Mouse (Mus musculus) monocyte, adult 5-6 weeks (primary cell): ENCODE data around the gene Ap4b1. TPM values are rescaled to one million over a fixed set of nuclear protein-coding genes. Genes with fewer than 3 reads are reported as not detected.
"Not testable (repeated sequence)": the region's sequence is repeated elsewhere in the genome, so short reads cannot be mapped to it uniquely, and the experiment has no call there.

ENCODE experiments used
- ATAC-seq: fragments of 153-309, 156-312 bp; replicated peaks from 2 replicates; pipeline ENCODE4 v1.8.0; 2017; ENCODE audit warnings: mild to moderate bottlenecking; ENCODE audit not compliant: low TSS enrichment, insufficient number of reproducible peaks, severe bottlenecking, poor library complexity, low FRiP score
- total RNA-seq: library from RNA; stranded (forward); fragments of 200-1000, 200-491, 200-594 nt; gene quantifications from 3 replicates; pipeline ENCODE4 v1.2.3, GENCODE M21; 2017

The Ap4b1 gene
- total RNA-seq, 1 experiment from 2014 or later = 26.6 TPM

DNA sequence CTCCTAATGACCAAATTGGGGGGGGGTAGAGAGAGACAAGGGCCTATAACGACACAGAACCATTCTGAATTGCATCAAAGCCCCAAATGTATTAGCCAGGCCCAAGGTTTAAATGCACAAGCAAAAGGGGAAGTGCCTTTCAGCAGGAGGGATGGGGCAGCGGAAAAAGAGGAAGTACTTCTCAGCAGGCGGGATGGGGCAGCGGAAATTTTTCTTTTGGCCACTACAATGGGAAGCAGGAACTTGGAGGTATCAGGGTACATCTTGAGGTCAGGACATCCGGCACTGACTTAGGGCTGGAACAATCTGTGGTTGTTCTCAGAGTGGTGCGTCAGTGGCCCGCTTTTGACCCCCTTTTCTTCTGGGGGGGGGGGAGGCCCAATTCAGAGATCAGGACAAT, 31.6 kb downstream of the Ap4b1 start:
- ATAC-seq = not testable (repeated sequence)

DNA sequence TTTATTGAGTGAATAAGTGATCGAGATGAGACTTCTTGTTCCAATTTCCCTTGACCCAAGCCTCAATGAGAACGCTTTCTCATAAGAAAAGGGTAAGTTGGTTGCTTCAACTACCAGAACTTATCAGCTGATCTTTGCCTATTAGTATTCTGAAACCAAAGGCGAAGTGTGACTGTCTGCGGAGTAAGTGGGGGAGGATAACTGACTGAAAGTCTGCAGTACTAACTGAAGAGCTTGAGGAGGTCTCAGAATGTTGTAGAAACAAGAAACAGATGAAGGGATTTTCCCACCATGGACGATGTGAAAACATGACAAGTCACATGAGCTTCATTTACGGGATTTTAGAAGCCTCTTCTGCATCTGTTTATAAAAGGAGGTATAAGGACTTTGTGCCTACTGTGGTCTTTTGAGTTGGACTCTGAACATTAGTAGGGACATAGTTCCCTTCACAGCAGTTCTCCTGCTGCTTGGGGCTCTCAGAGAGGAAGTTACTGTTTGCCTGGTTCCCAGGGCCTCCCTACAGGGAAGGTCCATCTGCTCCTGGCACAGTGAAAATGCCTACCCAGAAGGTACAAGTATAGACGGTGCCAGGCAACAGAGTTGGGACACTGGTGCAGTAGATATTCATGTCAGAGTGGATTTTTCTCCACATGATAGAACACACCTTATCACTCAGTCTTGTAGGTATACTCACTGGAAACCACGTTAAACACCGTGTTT, 41.5 kb downstream of the Ap4b1 start:
- 0 out of 2 replicates have a peak, but pooled peaks have one; percentile 24 for ATAC-seq

DNA sequence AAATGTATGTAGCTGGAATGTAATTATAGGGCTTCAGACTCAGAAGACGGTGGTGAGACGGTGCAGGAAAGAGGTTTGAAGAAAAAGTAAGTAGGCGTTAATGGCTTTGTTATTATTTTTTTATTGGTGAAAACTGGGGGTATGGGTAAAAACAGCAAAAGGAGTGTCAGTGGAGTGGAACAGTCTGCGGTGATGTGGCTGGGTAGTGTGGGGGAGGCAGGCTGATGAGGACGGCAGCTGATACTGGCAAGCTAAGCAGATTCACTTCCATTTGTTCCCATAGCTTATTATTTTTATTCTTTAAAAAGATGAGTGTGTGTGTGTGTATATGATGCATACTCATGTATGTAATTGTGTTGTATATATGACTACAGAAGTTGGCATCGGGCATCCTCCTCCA, 42.2 kb downstream of the Ap4b1 start:
- no peak for ATAC-seq

DNA sequence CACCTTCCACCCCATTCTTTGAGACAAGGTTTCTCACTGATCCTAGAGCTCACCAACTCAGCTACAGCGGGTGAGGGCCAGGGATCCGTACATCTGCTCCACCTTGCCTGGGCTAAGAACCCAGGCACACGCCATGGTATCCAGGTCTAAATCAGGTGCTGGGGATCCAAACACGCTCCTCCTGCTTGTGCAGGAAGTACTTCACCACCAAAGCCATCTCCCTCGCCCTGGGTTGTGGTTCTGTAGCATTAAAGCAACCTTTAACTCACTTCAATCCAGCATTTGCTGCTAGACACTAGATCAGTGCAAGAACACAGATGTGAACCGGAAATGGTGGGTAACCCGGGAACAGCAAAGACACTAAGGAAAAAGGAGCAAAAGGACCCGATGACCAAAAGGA, 42.6 kb downstream of the Ap4b1 start:
- no peak for ATAC-seq

DNA sequence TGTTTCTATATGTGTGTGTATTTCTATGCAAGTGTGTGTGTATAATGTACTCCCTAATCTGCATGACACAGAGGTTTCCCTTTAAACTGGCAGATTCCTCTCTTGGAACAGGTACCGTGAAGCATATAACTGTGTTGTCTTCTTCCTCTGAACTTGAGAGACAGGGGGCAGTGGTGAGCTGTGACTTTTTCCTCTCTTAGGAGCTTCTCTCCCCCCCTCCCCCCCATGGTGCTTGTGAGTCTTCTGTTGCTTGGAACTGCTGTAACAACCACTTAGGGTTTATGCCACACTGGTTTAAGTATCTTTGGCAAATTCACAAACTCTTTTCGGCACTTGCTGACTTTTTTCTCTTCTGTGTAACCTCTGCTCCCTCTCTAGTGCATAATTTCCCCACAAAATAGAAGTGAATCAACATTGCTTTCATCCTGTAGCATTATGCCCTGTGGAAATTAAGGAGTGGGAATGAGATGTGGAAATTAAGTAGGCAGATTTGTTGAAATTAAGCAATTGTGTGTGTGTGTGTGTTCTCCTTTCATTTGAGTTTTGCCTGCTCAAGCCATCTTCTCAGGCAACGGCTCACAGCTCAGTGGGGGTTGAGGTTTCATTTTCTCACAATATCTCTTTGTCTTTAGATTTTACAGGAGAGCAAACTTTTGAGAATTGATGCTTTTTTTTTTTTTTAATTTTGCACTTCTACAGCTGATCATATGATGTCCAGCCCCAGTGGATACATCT, 43.4 kb downstream of the Ap4b1 start:
- peak; percentile 69; the same call in 1 of the 2 replicates for ATAC-seq

DNA sequence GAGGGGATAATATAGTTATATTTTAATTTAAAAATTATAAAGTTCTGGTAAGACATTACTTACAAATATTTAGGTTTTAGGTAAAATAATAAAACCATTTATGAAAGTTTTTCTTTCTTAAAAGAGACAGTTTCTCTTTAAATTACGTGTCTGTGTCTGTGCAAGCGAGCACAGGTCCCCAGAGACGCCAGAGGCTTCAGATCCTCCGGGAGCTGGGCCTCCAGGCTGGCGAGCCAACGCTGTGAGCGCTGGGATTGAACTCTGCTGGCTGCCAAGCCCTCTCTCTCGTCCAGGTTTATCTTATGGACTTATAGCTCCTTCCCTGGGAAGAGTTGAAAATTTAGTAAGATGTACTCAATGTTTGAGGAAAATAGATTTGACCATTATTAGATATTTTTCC, 44.5 kb downstream of the Ap4b1 start:
- no peak for ATAC-seq

DNA sequence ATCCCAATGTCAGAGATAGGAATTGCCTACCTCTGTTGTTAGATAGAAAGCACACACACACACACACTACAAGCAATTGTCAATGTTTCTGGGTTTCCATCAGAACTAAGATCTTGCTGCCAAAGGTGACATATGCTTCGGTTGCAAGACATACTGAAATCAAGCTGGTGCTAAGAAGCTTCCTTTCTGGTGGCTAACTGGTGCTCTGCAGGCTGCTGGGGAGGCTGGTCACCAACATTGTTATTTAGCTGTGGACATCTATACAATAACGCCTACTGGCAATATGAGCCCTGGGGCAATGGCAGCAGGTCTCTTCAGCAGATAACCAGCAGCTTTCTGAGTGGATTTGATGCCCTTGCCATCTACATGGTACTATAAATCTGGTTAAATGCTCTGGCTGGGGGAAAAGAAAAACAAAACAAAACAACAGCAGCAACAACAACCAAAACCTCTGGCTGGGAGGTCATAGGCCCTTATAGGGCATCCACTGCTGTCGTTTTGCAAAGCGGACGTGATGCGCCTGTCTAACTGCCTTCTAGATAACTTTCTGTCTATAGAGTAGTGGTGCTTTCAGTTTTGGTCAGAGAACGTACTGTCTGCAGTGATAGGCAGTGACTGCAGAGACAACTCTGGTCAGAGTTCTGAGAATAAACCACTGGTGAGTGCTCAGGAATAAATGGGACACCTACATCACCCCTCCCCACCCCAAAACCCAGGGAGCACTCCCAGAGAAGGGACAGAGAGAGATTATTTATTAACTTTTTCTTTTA, 47.9 kb downstream of the Ap4b1 start:
- ATAC-seq = peak; percentile 32; the same call in 1 of the 2 replicates

DNA sequence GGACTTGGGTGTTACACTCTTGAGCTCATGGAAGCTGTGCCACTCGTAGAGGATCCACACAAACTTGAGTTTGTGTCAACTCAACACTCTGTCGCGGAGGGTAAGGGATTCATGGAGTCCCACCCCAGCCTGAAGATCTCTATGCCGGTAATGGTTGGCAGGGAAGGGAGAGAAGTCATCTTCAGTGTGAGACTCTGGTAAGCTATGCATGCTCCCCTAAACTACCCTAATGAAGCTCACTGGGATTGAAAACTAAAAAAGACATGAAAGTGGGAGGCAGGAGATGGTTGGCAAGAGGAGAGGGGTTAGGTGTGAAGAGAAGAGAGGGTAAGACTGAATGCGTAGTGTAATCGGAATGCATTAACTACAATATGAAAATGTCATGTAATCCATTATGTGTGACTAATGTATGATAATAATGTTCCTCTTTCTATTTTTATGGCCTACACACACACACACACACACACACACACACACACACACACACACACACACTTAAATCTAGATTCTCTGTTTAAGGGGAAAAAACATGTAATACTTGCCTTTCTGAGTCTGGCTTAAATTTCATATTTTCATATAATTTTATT, 48.8 kb downstream of the Ap4b1 start:
- no peak for ATAC-seq

DNA sequence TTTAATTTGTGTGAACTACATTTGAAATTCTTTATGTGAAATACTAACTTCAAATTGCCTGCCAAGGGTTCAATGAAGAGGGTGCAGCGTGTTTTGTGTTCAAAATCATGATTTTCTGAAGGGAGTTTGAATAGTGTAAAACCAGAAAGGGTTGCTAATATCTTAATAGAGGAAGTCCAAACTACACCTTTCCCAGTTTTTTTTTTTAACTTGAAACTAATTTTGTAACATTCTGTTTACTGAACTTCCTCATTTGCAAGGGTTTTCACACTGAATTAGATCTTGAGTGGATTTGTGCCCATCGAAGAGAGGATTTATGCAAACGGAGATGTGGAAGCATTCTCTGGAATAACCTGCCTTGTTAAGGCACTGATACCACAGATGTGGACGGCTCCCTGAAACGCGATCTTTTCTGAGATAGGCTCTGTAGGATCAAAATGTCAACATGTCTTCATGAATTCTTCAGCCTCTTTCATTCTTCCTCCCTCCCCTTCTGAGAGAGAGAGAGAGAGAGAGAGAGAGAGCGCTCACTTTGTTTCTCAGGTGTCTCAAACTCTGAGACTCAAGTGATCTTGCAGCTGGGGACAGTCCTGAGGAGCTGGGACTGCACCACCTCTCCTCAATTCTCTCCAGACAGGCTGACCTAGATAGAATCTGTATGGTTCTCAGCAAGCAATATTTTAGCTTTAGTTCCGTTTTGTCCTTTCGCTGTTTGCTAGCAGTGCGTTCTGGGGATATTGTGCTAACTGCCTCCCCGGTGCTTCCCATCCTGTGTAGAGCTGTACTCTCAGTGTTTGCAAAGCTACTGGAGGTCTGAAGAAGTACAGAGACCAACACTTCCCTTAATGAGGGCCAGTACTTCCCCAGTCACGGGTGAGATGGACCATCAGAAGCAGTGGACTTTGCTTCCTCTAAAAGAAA, 49.8 kb downstream of the Ap4b1 start, which contains the start of gene Ptpn22:
Ptpn22 (plus strand) TSS at position 915 of the 921 bp plus-strand sequence.
- peak; percentile 83 for ATAC-seq

DNA sequence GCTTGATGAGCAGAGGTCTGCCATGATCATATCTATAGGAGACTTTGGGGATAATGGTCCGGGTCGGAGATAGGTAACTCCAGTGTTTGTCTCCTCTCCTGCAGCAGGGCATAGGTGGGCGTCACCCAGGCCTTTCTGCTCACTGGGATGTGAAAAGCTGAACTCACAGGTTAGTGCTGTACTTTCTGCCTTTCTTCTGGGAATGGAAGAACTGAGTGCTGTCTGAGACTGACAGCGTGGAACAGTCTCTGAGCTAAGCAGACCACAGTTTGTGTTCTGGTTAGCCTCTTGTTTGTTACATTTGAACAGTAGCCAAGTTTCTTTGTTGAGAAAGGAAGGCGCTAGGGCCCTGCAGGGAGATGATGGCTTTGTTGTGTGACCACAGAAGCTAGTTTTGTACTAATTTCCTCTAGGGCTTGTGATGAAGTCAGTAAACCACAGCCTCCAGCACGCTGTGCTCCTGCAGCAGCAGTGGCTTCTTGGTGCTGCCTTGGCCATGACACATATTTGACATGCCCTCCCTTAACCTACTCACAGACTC, 50.6 kb downstream of the Ap4b1 start:
- ATAC-seq = peak; percentile 81

DNA sequence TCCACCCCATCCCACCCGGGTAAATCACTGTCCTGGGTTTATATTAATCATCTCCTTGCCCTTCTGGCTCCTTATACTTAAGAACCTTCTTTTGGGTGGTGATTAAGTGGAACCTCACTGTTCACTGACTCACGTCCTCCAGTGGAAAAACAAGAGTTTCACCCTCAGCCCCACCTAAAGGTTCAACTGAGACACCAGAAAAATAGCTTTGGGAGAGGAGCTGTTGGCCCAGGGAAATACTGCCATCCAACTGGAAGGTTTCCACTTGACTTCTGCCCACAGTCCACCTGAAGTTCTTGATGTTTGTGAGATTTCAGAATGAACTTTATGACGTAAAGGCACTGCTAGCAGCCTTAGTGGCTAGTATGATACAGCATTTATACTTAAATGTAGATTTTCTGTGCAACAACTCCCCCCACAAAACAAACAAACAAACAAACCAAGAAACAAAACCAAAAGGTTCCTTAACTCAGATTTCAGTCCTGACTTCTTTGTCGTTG, 53.5 kb downstream of the Ap4b1 start:
- no peak for ATAC-seq

DNA sequence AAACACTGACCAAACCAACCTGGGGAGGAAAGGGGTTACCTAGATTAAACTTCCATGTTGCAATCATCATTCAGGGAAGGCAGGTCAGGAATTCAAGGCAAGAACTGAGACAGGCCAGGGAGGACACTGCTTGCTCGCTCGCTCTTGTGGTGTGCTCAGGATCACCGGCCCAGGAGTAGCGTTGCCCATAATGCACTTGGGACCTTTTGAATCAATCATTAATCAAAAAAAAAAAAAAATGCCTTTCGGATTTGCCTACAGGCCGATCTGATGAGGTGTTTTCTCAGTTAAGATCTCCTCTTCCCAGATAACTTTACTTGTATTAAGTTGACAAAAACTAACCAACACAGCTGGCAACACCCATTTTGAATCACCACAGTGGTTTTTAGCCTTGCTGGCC, 54.9 kb downstream of the Ap4b1 start:
- ATAC-seq = no peak

DNA sequence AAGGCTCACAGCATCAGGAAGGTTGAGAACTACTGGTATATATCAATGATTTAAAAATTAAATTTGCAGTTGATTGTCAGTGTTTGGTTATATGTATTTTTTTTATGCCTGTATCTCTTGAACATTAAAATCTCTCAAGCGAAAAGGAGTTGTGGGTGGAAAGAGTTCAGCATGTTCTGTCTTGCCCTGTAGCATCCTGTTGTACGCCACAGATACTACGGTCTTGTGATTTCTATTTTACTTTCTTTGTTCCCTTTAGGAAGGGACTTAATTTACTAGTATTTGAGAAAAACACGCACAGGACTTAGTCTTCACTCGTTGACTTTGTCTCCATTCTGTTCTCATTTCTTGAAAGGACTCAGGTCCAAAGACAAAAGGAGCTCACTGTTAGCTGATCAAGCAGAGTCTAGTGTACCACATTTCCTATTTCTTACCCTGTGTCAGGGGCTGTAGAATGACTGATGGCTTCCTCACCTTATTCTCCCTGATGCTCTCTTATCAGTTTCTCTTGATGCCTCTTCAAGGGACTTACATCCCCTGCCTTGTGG, 58.2 kb downstream of the Ap4b1 start:
- no peak for ATAC-seq

DNA sequence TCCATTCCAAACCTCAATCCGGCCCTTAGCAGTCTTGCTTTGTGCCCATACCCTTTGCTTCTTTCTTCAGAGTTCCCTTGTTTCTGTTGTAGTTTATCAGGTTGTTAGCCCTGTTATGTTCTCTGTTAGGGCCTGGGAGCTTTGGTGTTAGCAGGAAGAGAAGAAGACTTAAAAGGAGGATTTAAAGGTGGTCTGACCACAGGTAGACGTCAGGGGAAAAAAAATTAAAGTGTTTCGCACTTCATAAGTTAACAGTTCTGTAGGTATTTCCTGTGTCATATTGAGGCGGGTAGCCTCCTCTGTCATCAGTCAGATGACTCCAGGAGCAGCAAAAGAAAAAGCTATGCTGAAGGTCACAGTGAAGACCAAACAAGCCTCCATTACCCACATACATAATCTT, 58.7 kb downstream of the Ap4b1 start:
- no peak; the same call in 1 of the 2 replicates for ATAC-seq
